Mouse (Mus musculus) cerebellum, postnatal 25 days (tissue): Measurements from ENCODE around the gene Dok5.

Experiments
- DNase-seq, 2 experiments: peaks; one replicate each; pipeline ENCODE4 v3.0.0; 2021; ENCODE audit warnings: mixed read lengths in 2 of 2

The Dok5 gene

DNA sequence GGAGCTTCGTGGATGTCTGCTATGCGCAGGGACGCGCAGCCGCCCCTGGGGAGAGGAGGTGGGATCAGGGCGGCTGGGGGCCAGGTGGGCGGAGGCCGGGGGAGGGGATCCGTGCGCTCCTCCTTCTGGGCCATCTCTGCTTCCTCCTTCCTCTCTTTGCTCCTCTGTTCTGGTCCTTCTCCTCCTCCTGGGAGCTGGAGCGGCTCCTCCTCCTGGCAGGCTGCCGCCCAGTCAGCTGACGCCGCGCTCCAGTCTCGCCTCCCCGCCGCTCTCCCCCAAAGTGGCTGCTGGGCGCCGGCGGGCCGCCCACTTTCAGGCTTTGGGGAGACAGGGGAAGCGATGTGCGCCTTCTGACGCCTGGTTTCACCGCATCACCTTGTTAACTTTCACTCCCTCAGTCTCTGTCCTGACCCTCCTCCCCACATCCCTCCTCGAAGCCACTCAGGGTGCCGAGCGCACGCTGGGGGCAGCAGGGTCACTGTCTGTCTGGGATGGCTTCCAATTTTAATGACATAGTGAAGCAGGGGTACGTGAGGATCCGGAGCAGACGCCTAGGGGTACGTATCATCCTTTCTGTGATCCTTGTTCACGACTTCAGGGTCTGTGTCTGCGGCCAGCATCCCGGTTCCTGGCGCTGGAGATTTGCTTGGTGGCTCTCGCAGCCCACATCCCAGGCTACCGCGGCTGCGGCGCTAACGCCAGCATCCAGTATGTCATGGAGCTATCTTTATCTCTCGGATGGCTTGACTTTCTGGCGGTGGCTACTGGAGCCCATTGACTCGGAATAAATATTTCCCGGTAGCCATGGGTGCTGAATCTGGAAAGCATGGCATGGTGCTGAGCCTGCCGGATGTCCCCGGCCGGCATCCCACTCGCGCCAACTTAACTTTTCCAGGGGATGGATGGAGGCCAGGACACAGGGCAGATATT, at the start of gene Dok5:
Dok5 (plus strand) TSS at position 176 of the 930 bp plus-strand sequence.
- DNase-seq: peak; percentile 89 to 93

DNA sequence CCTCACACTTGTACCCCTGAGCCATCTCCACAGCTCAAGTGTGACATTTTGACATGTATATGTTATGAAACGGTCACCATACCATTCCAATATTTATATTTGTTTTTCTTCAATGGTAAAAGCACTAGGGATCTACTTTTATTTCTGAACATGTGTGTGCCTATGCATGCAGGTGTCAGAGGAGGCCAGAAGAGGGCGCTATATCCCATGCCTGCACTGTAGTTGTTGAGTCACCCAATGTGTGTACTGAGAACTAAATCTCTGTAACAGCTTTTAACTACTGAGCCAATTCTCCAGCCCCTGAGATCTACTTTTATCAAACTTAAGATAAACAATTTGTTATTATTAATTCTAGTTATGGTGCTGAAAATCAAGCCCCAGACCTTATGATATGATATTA, 48.2 kb upstream of the Dok5 start:
- peak in 1 of 2 experiments; percentile 15 for DNase-seq

- DNase-seq: no peak
Observed at GRCm38 (mm10) chr2:170695071-170695936, 36.3 kb upstream of the Dok5 start.

- no peak for DNase-seq
Observed at GRCm38 (mm10) chr2:170695937-170696510, 35.6 kb upstream of the Dok5 start.

DNA sequence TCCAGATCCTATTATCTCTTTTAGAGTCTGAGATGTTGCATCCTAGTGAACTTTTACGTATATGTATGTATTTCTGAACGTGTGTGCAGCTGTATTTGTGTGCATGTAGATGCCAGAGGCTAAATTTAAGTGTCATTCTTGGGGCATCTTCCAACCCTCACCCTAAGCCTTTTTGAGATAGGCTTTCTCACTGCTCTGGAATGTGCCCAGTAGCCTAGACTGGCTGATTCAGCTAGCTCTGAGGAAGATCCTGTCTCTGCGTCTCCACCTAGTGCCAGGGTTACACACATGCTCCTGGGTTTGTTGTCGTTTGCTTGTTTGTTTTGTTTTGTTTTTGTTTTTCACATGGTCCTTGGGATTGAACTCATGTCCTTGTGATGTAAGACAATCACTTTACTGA, 31.1 kb upstream of the Dok5 start:
- DNase-seq: no peak

DNA sequence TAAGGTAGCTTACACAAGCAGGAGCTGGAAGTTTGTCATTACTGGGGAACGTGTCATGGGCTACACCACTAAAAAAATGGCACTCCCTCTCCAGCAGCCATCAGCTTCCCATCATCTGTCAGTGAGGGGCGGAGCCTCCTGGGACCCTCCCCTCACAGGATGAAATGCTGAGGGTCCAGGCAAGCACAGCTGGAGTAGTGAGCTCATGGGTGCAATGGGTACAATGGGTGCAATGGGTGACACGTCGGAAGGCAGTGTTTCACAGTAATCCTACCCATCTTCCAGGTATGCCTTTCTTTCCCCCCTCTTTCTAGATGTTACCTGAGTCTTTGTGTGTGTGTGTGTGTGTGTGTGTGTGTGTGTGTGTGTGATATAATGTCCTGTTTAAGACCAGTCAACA, 25.1 kb upstream of the Dok5 start:
- no peak for DNase-seq

DNA sequence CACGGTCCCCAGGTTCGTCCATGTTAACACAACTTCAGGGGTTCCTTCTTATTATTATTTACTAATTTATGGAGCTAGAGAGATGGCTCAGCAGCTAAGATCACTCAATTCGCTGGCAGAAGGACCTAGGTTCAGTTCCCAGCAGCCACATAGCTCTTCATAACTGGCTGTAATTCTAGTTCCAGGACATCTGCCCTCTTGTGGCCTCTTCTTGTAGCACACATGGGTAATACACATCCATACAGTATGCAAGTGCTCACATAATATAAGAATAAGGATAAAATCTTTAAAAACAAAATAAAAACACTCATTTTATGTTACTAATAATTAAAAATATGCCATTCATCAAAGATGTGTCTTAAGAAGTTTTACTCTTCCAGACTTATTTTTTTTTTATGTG, 23.9 kb upstream of the Dok5 start:
- no peak for DNase-seq

GRCm38 (mm10) chr2:170708901-170709300, 22.7 kb upstream of the Dok5 start:
- no peak for DNase-seq

DNA sequence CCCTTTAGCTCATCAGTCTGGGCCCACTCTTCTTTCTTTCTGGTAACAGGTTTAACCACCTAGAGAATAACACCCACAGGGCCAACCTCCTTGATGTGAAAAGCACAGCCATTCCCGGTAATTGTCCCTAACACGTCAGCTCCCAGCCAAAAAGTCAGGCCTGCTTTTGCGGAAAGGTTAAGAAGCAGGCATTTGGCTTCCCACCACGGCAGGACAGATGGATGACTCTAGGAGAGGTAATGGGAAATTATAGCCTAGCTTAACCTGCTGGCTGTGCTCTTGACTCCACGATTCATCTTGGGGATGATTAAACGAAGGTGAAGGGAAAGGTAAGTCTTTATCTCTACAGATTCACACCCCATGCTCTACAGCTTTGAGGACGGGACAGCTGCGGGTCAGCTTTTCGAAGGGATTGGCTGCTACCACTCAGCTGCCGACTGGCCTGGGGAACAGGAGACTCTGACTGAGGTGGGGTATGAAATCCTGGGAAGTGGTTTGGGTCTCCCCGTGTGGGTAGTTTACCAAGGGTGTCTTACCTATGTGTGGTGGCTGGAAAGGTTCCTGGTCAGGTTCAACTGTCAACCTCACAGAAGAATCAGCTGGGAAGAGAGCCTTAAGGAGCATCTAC, 18.8 kb upstream of the Dok5 start:
- DNase-seq: peak; percentile 43 to 65

GRCm38 (mm10) chr2:170720386-170720785, 11.2 kb upstream of the Dok5 start:
- DNase-seq: no peak

DNA sequence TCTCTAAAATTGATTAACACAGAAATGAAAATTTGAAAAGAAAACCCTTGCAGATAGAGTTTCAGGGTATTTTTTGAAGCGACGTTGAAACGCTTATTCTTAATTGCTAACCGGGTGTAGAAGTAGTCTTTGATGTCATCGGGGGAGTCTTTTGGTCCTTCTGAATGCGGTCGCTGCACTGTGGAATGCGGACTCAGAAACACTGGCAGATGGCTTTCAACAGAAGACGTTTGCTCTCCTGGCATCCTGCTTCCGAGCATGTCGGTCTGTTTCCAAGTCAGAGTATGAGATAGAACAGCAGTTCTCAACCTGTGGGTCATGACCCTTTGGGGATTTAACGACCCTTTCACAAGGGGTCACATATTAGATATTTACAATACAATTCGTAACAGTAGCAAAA, 7.5 kb upstream of the Dok5 start:
- peak in 1 of 2 experiments; percentile 29 for DNase-seq

- DNase-seq: no peak
Observed at GRCm38 (mm10) chr2:170724716-170725115, 6.9 kb upstream of the Dok5 start.

DNA sequence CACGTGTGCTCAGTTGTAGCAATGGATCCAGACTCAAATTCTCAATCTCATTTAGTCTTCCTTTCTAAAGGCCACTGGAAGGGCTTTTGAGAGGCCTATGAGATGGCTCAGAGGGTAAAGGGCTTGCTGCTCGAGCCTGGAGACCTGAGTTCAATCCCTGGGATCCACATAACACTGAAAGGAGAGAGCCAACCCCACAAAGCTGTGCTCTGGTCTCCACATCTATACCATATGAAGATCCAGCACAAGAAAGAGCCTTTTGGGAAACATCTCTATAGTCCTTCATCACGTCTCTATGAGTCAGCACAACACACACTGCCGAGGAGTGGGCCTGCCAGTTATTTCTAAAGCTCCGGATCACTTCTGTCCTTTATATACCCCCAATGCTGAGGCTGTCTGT, 5.8 kb upstream of the Dok5 start:
- DNase-seq: no peak

DNA sequence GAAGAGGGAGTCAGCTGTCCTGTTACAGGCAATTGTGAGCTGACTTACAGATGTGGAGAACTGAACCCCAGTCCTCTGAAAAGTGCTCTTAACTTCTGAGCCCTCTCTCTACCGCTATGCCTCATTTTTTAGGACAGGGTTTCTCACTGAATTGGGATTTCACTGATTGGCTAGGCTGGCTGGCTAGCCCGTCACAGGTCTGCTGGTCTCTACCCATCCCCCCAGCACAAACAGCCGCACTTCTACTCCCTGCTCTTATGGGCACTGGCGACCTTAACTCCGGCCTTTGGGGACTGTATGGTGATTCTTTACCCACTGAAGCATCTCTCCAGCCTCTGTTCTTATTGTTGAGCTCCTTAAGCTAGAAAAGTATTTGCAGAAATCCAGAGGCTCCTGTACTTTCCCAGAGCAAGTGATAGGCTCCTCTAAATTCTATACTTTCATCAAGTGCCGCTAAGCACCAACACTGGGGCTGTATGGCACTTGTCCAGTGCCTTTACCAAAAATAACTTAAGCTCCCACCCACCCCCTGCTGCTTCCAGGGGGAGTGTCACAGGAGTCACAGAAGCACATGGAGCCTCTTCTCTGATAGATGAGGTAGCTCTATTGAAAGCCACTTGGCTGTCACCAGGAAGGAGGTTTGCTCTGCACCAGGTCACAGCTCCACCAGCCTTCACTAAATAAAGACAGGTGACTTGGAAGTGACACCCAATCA, 4.5 kb upstream of the Dok5 start:
- no peak for DNase-seq

DNA sequence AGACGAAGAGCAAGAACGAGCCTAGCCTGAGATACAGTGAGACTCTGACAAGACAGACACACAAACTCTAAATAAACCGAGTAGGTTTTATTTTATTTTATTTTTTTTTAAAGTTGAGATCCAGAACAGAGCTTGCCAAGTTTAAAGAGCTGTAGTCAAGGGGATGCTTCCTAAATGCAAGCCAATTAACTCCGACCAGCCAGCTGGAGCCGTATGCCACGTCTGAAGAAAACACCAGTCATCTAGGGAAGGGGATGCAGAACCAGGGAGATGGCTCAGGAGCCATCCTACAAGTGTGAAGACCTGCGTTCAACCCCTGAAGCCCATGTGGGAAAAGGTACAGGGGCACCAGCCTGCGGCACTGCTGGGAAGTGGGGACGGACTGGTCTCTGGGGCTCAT, 2.7 kb upstream of the Dok5 start:
- DNase-seq: no peak

DNA sequence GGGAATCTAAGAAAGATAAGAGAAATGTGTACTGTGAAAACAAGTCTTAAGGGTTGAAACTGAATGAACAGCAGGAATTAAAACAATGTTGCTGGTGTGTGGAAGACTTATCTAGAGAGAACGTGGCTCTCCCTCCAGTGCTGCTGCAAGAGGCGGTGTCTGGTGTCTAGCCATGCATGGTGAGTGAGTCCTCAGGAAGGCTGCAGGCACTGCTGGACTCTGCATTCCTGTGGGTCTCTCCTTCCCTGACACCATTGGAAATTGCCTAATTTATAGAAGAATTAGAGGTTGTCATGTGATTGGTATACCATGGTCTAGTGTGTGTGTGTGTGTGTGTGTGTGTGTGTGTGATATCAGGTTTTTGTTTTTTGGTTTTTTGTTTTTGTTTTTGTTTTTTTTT, 1.9 kb upstream of the Dok5 start:
- DNase-seq: no peak

GRCm38 (mm10) chr2:170730136-170730535, 1.5 kb upstream of the Dok5 start:
- no peak for DNase-seq

DNA sequence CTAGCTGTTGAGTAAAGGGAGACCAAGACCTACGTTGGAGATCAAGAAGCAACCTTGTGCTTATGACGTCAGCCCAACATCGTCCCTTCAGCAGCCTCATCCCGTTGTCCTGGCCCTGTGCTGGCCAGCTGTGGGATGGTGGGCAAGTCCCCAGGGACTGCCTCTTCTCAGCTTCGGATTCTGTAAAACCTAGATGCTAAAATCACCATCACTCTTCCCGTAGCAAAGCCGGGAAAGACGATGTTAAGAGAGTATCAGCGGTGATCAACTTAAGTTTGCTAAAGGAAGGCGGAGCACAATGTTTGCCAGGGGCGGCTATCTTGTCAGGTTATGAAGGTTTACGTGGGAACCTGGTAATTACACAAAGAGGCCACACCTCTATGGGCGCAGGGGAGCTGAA, 826 bp upstream of the Dok5 start:
- DNase-seq: peak in 1 of 2 experiments; percentile 10

DNA sequence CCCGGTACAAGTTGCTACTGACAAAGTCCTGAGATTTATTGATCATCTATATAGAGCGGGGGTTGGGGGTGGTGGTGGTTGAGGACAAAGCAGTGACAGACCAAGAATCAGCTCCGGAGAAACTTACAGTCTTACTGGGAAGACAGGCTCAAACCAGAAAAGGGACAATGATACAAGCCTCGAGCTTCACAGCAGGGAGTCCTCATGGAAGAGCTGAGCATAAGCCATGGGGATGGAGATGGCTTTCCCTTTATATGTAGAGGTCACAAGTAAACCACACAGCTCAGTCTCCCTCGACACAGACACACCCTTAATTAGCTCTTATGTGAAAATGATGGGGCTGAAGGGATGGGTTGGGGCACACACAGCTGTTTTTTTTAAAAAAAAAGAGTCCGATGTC, 402 bp upstream of the Dok5 start:
- DNase-seq: peak in 1 of 2 experiments; percentile 37

- DNase-seq: no peak
Observed at GRCm38 (mm10) chr2:170733671-170734070, 2.1 kb downstream of the Dok5 start.

DNA sequence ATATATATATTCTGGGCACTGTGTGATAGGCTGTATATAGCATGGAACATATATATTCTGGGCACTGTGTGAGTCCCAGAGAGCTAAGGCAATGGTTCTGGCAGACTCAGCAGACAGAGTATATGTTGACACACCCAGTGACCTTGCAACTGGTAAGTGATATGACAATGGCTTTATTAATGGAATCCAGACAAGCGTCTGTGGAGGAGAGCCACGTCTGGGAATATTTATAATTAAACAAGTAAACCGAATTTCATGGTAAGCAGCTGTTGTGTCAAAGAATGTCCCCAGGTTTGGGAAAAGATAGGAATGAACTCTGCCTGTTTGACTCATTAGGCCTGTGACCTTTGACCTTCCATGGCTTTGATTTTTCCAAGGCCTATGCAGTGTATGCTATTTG, 2.8 kb downstream of the Dok5 start:
- DNase-seq: no peak

- DNase-seq: no peak
Observed at GRCm38 (mm10) chr2:170738446-170738845, 6.8 kb downstream of the Dok5 start.
